Mouse (Mus musculus) subcutaneous adipose tissue, adult 2 months (tissue): ENCODE measurements around the gene Usp17lc. TPM values are rescaled to one million over a fixed set of nuclear protein-coding genes. Genes with fewer than 3 reads are reported as not detected.

ENCODE experiments used
- polyA plus RNA-seq: library from polyadenylated mRNA; depleted of rRNA; stranded (reverse); fragments of >200 nt; gene quantifications from 2 replicates; pipeline ENCODE4 v1.2.3, GENCODE M21; 2012; ENCODE audit warnings: low replicate concordance; rRNA removed

Usp17lc gene
- not detected in 2 replicates for polyA plus RNA-seq

GRCm38 (mm10) chr7:103414772-103415171 is at the start of gene Usp17lc:
TSS of gene Usp17lc (plus strand) at chr7:103415072.

GRCm38 (mm10) chr7:103386077-103386476 is 28.8 kb upstream of the Usp17lc start, which contains the start of gene Olfr603:
TSS of gene Olfr603 (minus strand) at chr7:103386177.

GRCm38 (mm10) chr7:103445339-103445738 is 30.5 kb downstream of the Usp17lc start, which contains the start of gene Olfr605:
TSS of gene Olfr605 (minus strand) at chr7:103445439.

GRCm38 (mm10) chr7:103448746-103449145 is 33.9 kb downstream of the Usp17lc start, which contains the start of gene Olfr606:
TSS of gene Olfr606 (plus strand) at chr7:103449046.

Other genes starting within 250 kb of the Usp17lc start
- gene Olfr591, start 236.7 kb upstream of the Usp17lc start, polyA plus RNA-seq, result not detected in 2 replicates
- gene Olfr592, start 230.3 kb upstream of the Usp17lc start, polyA plus RNA-seq, result not detected in 2 replicates
- gene Olfr593, start 203.2 kb upstream of the Usp17lc start, polyA plus RNA-seq, result not detected in 2 replicates
- not detected in 2 replicates for gene Olfr594, start 198.1 kb upstream of the Usp17lc start, polyA plus RNA-seq
- gene Usp17ld, start 162.6 kb upstream of the Usp17lc start, polyA plus RNA-seq, result not detected in 2 replicates
- not detected in 2 replicates for gene Olfr596, start 109.4 kb upstream of the Usp17lc start, polyA plus RNA-seq
- gene Olfr597, start 98.8 kb upstream of the Usp17lc start, polyA plus RNA-seq, result not detected in 2 replicates
- gene Olfr598, start 91.5 kb upstream of the Usp17lc start, polyA plus RNA-seq, result not detected in 2 replicates
- gene Olfr599, start 79.2 kb upstream of the Usp17lc start, polyA plus RNA-seq, result not detected in 2 replicates
- gene Olfr600, start 65.4 kb upstream of the Usp17lc start, polyA plus RNA-seq, result not detected in 2 replicates
- gene Olfr601, start 52.4 kb upstream of the Usp17lc start, polyA plus RNA-seq, result not detected in 2 replicates
- gene Olfr603, start 28.9 kb upstream of the Usp17lc start, polyA plus RNA-seq, result not detected in 2 replicates
- not detected in 2 replicates for gene Olfr605, start 30.4 kb downstream of the Usp17lc start, polyA plus RNA-seq
- not detected in 2 replicates for gene Olfr606, start 34.0 kb downstream of the Usp17lc start, polyA plus RNA-seq
- not detected in 2 replicates for gene Olfr607, start 49.1 kb downstream of the Usp17lc start, polyA plus RNA-seq
- gene Olfr608, start 54.8 kb downstream of the Usp17lc start, polyA plus RNA-seq, result not detected in 2 replicates
- gene Olfr609, start 83.0 kb downstream of the Usp17lc start, polyA plus RNA-seq, result not detected in 2 replicates
- not detected in 2 replicates for gene Olfr610, start 97.0 kb downstream of the Usp17lc start, polyA plus RNA-seq
- gene Olfr611, start 105.8 kb downstream of the Usp17lc start, polyA plus RNA-seq, result not detected in 2 replicates
- not detected in 2 replicates for gene Olfr612, start 127.6 kb downstream of the Usp17lc start, polyA plus RNA-seq
- not detected in 2 replicates for gene Olfr613, start 133.0 kb downstream of the Usp17lc start, polyA plus RNA-seq
- gene Olfr615, start 141.0 kb downstream of the Usp17lc start, polyA plus RNA-seq, result not detected in 2 replicates
- not detected in 2 replicates for gene Olfr616, start 154.1 kb downstream of the Usp17lc start, polyA plus RNA-seq
- not detected in 2 replicates for gene Olfr617, start 158.0 kb downstream of the Usp17lc start, polyA plus RNA-seq
- not detected in 2 replicates for gene Olfr618, start 175.0 kb downstream of the Usp17lc start, polyA plus RNA-seq
- gene Olfr619, start 185.5 kb downstream of the Usp17lc start, polyA plus RNA-seq, result not detected in 2 replicates
- not detected in 2 replicates for gene Olfr620, start 197.5 kb downstream of the Usp17lc start, polyA plus RNA-seq
- not detected in 2 replicates for gene Olfr622, start 227.6 kb downstream of the Usp17lc start, polyA plus RNA-seq
- not detected in 2 replicates for gene Olfr623, start 248.6 kb downstream of the Usp17lc start, polyA plus RNA-seq